In genomic region chr5:52393756-52394155, GRCm38 (mm10) we compare ENCODE assay signal across 29 mouse cellular contexts. TPM values are rescaled to one million over a fixed set of nuclear protein-coding genes. Genes with fewer than 3 reads are reported as not detected.
"Had no signal": no experiment of that assay in that cellular context is flagged by ENCODE, and none has a peak within 500 bp of the region (broad histone marks: within the 10 kb centered on the region; RNA-seq: fewer than 3 reads in every experiment).

No protein-coding gene starts in this region.

- ATAC-seq: hindbrain, postnatal 0 days; intestine, embryonic 16.5 days; liver, embryonic 12.5 days had no signal

- DNase-seq: gastrocnemius, adult 2 months; gastrocnemius, postnatal 14 days; gastrocnemius, postnatal 36 days; heart, adult 11 months; heart, adult 2 months; heart, postnatal 14 days; heart, postnatal 36 days; kidney, adult 11 months; kidney, adult 2 months; kidney, adult 9 months; kidney, postnatal 14 days; kidney, postnatal 36 days; layer of hippocampus, adult 9-11 months; layer of hippocampus, postnatal 36 days; left cerebral cortex, postnatal 4 days had no signal

- H3K4me3 ChIP-seq: gastrocnemius, adult 2 months; heart, adult 2 months; heart, embryonic 13.5 days; heart, embryonic 15.5 days; hindbrain, embryonic 13.5 days; hindbrain, embryonic 15.5 days; kidney, embryonic 15.5 days; limb, embryonic 13.5 days; limb, embryonic 15.5 days; liver, embryonic 12.5 days had no signal

- H3K27ac ChIP-seq: gastrocnemius, adult 2 months; heart, adult 2 months; heart, embryonic 13.5 days; heart, embryonic 15.5 days; hindbrain, embryonic 13.5 days; hindbrain, embryonic 15.5 days; hindbrain, postnatal 0 days; kidney, embryonic 15.5 days; kidney, postnatal 0 days; limb, embryonic 13.5 days; limb, embryonic 15.5 days; liver, embryonic 12.5 days; liver, embryonic 14.5 days had no signal

- H3K4me1 ChIP-seq: heart, embryonic 13.5 days; heart, embryonic 15.5 days; hindbrain, embryonic 13.5 days; limb, embryonic 13.5 days; limb, embryonic 15.5 days; liver, embryonic 12.5 days had no signal

RNA-seq across cellular contexts. Expression of gene Sod3, which starts 30.2 kb away (rescaled TPM):
- total RNA-seq: hematopoietic stem cell, adult 5-6 weeks had no signal
- polyA plus RNA-seq: limb, embryonic 11.5 days had no signal
